Mouse (Mus musculus) mesoderm, embryonic 11.5 days (tissue): ENCODE data around the gene Plekhg2.

Experiments used
- DNase-seq: peaks from one replicate; pipeline ENCODE4 v3.0.0-alpha.2; 2012; ENCODE audit warnings: low read depth, low spot score

The Plekhg2 gene

GRCm38 (mm10) chr7:28367663-28368275 is 4.6 kb downstream of the Plekhg2 start:
- DNase-seq: no peak

DNA sequence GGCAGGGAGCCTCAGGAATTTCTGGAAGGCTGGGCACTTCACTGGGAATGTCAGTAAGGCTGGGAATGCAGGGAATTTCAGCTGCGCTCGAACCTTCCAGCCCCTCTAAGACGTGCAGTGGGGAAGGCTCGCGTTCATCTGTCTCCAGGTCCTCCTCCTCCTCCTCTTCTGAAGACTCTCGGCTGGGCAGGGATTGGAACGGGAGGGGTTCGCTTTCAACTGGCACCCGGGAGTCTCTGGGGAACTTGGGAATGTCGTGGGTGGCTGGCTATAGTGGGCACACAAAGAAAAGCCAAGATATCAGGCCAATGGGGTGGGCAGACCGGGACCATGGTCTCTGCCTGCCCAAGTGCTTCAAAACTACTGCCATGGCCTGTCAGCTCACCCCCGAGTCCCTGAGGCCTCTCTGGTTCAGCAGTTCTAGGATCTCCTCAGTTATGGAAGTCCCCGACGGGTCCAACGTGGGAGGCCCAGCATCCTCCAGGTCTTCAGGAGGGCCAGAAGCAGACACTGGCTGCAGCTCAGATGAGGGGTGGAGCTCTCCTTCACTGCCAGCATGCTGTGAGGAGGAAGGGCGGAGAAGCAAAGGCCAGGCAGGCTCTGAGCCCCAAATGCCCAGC is 9.8 kb downstream of the Plekhg2 start:
- no peak for DNase-seq

DNA sequence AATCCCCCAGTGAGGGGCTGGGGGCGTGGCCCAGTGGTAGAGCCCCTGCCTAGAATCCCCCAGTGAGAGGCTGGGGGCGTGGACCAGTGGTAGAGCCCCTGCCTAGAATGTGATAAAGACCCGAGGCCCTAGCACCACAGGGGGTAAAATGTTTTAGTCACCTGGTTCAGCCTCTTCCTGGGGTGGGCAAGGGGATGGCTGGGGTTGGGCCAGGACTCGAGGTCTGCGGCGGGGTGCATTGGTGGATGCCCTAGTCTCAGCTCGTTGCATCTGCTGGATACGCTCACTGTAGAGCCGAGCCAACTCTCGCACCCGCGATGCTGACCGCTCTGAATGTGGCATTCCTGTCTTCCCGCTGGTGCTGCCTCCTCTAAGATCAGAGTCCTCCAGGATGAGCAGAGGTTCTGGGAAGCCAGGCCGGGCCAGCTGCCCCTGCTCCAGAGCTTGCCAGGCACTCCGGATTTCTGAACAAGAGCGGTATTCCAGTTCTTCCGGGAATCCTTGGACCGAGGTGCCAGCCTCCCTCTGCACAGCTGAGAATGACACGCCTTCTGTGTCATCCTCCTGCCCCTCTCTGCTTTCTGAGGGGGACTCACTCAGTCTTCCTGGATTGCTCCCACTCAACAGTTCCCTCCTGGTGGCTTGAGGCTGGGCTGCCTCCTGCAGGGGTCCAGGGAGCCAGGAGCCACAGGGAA is 10.6 kb downstream of the Plekhg2 start:
- DNase-seq: no peak

GRCm38 (mm10) chr7:28360291-28360690 is 12.1 kb downstream of the Plekhg2 start:
- no peak for DNase-seq

DNA sequence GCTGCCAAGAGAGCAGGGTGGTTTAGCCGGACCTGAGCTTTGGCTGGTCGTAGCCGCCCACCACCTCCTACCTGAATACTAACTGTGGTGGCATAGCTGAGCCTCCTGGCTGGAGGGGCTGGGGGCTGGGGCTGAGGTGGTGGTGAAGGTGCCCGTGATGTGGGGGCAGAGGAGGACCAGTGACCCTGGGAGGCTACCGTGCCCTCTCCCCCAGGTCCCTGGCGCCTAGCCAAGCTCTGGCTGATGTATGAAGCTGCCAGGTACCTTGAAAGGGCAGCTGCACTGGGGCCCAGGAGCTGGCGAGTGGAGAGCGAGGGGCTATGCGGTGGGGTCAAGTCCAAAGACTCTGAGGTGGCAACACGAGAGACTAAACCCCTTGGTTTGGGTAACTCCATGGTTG is 12.5 kb downstream of the Plekhg2 start:
- no peak for DNase-seq

GRCm38 (mm10) chr7:28358431-28358830 is 14.0 kb downstream of the Plekhg2 start:
- DNase-seq: no peak

GRCm38 (mm10) chr7:28357984-28358383 is 14.4 kb downstream of the Plekhg2 start:
- no peak for DNase-seq

GRCm38 (mm10) chr7:28356981-28357380 is 15.4 kb downstream of the Plekhg2 start:
- DNase-seq: peak; percentile 79

DNA sequence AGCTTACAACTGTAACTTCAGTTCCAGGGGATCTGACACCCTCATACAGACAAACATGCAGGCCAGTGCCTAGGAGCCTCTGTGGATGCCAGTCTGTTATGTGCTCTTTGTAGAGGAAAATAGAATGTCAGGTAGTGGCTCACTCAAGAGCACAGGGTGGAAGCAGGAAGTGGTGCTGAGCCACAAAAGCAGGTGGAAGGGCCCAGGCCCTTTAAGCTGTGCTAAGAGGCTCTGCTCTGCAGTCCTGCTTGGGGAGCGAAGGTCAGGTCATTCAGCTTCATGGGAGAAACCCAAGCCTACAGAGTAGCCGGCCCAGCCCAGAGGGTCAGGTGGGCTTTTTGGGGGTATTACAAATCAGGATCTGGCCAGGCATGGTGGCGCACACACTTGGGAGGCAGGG is 17.2 kb downstream of the Plekhg2 start:
- DNase-seq: no peak

- DNase-seq: no peak
These were observed 17.8 kb downstream of the Plekhg2 start for GRCm38 (mm10) chr7:28354596-28354995.

DNA sequence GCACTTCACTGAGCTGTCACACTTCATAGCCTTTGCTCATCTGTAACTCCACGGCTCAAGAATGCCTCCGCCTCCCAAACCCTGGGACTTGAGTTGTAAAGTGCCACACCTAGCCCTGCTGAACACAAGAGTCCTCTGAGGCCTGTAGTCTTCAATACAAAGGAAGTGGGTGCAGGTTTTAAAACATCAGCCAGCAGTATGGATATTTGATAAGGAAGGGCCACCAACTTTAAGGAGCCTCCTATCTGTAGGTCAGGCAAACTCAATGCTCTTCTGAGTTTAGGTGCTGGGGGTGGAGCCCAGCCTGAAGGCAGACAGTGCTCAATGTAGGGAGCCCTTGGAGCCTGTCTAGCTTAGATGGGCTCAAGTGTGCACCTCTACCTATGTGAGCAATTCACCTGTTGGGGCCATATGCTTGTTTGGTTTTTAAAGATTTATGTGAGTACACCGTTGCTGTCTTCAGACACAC is 18.3 kb downstream of the Plekhg2 start:
- no peak for DNase-seq

GRCm38 (mm10) chr7:28353267-28353666 is 19.1 kb downstream of the Plekhg2 start:
- DNase-seq: no peak

GRCm38 (mm10) chr7:28351676-28352191 is 20.7 kb downstream of the Plekhg2 start:
- DNase-seq: no peak

GRCm38 (mm10) chr7:28350155-28350883 is 22.1 kb downstream of the Plekhg2 start, which contains the start of gene Rps16:
Gene Rps16 (plus strand): TSS chr7:28350652.
- DNase-seq: peak; percentile 98

DNA sequence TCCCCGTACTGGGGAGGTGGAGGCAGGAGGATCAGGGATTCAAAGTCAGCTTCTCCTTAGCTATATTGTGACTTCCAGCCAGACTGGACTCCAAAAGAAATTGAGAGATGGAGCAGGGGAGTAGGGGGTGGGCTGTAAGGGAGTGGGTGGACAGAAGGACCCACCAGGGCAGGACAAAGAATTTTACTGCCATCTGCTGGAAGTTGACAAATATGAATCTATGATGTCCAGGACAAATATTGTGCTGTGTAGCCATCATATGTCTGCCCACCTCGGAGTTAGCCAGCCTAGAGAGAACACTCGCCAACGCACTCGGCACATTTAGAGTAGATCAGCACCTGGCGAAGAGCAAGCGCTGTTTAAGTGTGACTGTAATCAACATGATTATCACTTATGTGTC is 23.8 kb downstream of the Plekhg2 start:
- DNase-seq: no peak

DNA sequence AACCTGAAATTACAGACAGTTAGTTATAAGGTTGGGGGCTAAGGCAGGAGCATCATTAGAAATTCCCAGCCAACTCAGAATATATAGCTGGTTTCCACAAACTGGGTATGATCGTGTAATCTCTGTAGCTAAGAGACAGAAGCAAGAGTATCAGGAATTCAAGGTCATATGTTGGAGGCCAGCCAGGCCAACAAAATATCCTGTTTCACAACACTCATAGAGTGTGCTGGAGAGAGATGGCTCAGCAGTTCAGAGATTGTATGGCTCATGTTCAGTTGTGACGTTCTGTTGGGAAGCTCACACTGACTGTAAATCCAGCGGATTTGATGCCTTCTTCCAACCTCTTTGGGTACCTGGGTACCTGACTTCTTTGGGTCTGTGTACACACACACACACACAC is 24.7 kb downstream of the Plekhg2 start:
- DNase-seq: no peak

DNA sequence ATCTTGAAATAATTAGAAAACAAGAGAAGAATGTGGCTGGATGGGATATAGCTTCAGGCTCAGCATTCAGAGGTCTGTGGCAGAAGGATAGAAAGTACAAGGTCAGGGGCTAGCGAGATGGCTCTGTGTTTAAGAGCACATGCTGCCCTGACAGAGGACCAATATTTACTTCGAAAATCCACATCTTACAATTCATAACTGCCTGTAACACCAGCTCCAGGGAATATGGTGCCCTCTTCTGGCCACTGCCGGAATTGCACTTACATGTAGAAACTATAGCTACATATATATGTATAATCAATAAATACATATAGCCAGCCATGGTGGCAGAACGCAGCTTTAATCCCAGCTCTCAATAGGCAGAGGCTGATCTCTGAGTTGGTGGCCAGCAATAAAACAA is 27.8 kb downstream of the Plekhg2 start:
- peak; percentile 83 for DNase-seq

DNA sequence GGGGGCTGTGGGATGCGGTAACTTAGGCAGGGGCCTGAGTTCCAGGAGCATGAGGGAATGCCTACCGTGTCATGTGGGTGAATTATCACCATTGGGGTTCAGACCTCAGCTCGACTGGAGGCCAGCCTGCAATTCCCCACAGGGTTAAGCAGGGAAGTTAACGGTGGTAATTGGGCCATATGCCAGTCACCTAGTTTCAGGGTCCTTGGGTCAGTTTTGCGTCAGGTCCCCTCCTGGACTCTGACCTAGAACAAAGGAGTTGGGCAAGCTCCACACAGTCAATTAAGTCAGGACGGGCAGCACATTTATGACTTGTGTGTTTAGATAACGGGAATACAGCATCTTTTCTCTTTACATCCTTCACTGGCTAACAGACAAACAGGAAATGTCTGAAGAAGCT is 31.0 kb downstream of the Plekhg2 start:
- no peak for DNase-seq

GRCm38 (mm10) chr7:28339213-28339917 is 33.0 kb downstream of the Plekhg2 start:
- DNase-seq: peak; percentile 60

DNA sequence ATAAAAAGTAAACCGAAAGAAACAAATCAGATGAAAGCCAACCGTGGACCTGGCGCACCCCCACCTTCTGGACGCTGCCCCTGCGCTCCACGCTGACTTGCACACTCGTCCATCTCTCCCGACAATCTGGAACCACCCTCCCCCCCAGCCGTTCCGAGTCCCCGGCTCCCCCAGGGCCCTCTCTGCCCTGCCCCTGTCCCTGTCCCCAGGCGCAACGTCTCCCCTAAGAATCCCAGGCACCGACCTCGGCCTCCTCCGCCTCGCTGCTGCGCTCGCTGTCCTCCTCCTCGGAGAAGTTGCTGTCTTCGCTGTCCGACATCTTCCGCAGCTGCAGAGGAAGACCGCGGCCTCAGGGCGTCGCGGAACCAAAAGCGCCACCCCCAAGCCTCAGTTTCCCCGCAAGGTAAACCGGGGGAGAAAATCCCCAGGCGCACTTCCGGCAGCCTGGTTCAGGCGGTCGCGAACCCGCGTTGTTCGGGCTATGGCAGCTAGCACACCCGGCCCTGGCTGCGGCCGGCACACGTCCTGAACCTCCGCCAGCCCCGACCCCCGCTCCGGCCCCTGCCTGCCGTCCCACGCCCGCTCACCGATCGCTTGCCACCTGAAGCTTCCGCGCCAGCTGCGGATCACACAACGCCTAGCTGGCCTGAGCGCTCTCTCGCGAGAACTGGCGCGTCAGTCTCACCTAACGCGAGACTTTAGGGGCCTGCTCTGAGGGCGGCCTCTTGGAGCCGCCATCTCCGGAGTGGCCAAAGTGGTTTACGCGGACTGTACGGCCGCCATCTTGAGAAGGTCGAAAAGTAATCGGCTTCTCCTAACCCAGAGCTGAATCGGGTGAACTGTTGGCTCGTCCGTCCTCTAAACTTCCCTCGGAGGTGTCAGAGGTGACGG is 34.0 kb downstream of the Plekhg2 start, which contains the start of gene Supt5:
TSS of gene Supt5 (minus strand) at position 639 of the 891 bp plus-strand sequence.
- peak; percentile 99 for DNase-seq
